Mouse (Mus musculus) kidney, adult 2 months (tissue): ENCODE measurements around the gene Klrb1a.

ENCODE experiments used
- CTCF ChIP-seq: fragments of 200-500 bp; conservative IDR thresholded peaks from 2 replicates; pipeline ENCODE4 v1.5.1; 2011; ENCODE audit warnings: low read depth, mild to moderate bottlenecking, control low read depth, low read length, moderate library complexity, mixed read lengths; ENCODE audit not compliant: insufficient read depth, insufficient read length
- POLR2A ChIP-seq: fragments of 200-500 bp; IDR thresholded peaks from one replicate; pipeline ENCODE4 v1.6.1; 2011; ENCODE audit warnings: low read depth, low read length, control low read depth

DNA sequence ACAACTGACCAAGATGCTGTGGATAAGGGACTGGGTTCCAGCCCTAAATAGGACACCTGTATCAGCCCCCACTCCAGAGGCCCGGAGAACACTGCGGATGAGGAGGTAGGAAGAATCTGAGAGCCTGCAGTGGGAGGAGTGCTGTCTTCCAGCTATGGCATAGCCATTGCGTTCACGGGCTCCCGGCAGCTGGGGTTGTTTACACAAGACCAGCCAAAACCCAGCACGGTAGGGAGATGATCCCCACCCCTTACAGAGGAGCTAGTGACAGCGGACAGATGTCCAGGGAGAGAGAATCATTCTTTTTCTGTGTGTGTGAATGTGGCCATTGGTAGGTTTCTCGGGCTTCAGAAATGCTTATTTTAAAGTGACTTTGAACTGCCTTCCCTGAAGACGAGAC lies 17.0 kb downstream of the Klrb1a start:
- no peak for TF ChIP-seq CTCF
- no peak for TF ChIP-seq POLR2A
